Mouse (Mus musculus) embryonic facial prominence, embryonic 15.5 days (tissue): ENCODE data around the gene Bcat1. TPM values are rescaled to one million over a fixed set of nuclear protein-coding genes. Genes with fewer than 3 reads are reported as not detected.

Experiments used
- ATAC-seq: fragments of 200-750 bp; cut with Nextera tagmentation; 2 replicates; pipeline ENCODE4 v1.8.0; 2017; ENCODE audit warnings: low read depth, moderate TSS enrichment; ENCODE audit not compliant: insufficient number of reproducible peaks, low FRiP score, low TSS enrichment
- H3K27ac ChIP-seq: fragments of 300-500 bp; sonication (generic); replicated peaks from 2 replicates; pipeline ENCODE4 v1.5.1; 2015; ENCODE audit warnings: mild to moderate bottlenecking, inconsistent platforms
- H3K27me3 ChIP-seq: fragments of 300-500 bp; sonication (generic); 2 replicates; pipeline ENCODE4 v1.6.1; 2015; ENCODE audit warnings: inconsistent platforms
- H3K36me3 ChIP-seq: fragments of 300-500 bp; sonication (generic); 2 replicates; pipeline ENCODE4 v1.6.1; 2015; ENCODE audit warnings: mild to moderate bottlenecking, inconsistent platforms
- H3K4me1 ChIP-seq: fragments of 300-500 bp; sonication (generic); 2 replicates; pipeline ENCODE4 v1.6.1; 2015; ENCODE audit warnings: inconsistent platforms
- H3K4me2 ChIP-seq: fragments of 300-500 bp; sonication (generic); replicated peaks from 2 replicates; pipeline ENCODE4 v1.6.1; 2015; ENCODE audit warnings: mild to moderate bottlenecking, inconsistent platforms
- H3K4me3 ChIP-seq: fragments of 300-500 bp; sonication (generic); replicated peaks from 2 replicates; pipeline ENCODE4 v1.5.1; 2015; ENCODE audit warnings: mild to moderate bottlenecking, inconsistent platforms
- H3K9ac ChIP-seq: fragments of 300-500 bp; sonication (generic); 2 replicates; pipeline ENCODE4 v1.6.1; 2015; ENCODE audit warnings: inconsistent platforms
- H3K9me3 ChIP-seq: fragments of 300-500 bp; sonication (generic); replicated peaks from 2 replicates; pipeline ENCODE4 v1.6.1; 2016; ENCODE audit warnings: inconsistent platforms
- WGBS: fragments of 180-500 bp; shearing (Covaris S2); methylation state at CpG from one replicate; pipeline ENCODE4 v1.1.7; 2015; 5-methylcytosine and 5-hydroxymethylcytosine counted together
- polyA plus RNA-seq: library from polyadenylated mRNA; unstranded; fragments of >200 nt; fragmentation: Nextera tagmentation; extraction: Ambion mirVana; gene quantifications from 2 replicates; pipeline ENCODE4 v1.2.1, GENCODE M21; 2015

Gene Bcat1
- polyA plus RNA-seq, 1 experiment from 2014 or later: 22.7 TPM

DNA sequence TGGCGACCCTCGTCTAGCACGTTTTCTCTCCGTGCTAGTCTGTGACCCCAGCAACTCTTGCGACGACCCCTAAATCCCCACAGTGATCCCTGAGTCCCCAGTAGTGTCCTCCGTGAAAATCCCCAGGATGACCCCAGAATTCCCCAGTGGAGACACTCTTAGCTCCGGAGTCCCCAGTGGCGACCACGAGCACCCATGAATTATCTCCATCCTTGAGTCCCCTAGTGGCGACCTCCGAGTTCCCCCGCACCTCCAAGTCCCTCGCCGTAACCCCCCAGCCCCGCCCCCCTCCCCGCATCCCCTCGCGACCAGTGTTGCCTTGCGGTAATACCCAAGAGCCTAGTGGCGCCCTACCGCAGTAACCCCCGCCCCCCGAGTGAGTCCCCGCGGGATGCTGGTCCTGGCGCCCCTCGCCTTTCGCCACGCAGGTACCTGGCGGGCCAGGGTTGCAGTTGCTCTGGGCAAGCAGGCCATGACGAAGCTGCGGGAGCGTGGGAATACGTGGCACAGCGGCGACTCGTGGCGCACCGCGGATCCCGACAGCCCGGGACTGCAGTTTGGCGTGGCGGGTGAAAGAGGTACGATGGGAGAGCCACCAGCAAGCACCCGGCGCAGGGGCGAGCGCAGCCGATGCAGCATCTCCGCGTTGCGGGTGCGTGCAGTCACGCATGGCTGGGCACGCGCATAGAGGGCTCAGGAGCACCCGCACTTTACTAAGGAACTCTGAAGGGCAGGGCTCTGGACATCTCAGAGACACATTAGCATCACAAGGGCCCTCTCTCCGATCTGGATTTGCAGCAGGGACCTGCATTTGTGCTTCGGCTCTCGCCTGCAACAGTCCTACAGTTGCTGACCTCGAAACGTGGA, 27.6 kb downstream of the Bcat1 start:
- ATAC-seq: no peak; the same call in 1 of the 2 replicates
- H3K9ac ChIP-seq: 0 out of 2 replicates have a peak overlapping the region, but pooled peaks have one; percentile 6
- WGBS: 2% methylated on average over 64 of the region's 64 CpGs

GRCm38 (mm10) chr6:145047445-145047857, 28.5 kb downstream of the Bcat1 start:
- no peak for ATAC-seq
- WGBS: 2% methylated on average over 15 of the region's 15 CpGs
- H3K9ac ChIP-seq: no peak overlapping the region

More for the DNA sequence above, 27.6 kb downstream of the Bcat1 start:
- no peaks in the 10 kb centered on the region for H3K36me3 ChIP-seq
- H3K9me3 ChIP-seq: no peaks in the 10 kb centered on the region
- peak overlapping the region; percentile 49 for H3K4me3 ChIP-seq
- H3K4me1 ChIP-seq: peaks cover 25% of the 10 kb centered on the region
- no peak overlapping the region for H3K27ac ChIP-seq
- peak overlapping the region; percentile 98 for H3K4me2 ChIP-seq
- H3K27me3 ChIP-seq: peaks cover 27% of the 10 kb centered on the region

DNA sequence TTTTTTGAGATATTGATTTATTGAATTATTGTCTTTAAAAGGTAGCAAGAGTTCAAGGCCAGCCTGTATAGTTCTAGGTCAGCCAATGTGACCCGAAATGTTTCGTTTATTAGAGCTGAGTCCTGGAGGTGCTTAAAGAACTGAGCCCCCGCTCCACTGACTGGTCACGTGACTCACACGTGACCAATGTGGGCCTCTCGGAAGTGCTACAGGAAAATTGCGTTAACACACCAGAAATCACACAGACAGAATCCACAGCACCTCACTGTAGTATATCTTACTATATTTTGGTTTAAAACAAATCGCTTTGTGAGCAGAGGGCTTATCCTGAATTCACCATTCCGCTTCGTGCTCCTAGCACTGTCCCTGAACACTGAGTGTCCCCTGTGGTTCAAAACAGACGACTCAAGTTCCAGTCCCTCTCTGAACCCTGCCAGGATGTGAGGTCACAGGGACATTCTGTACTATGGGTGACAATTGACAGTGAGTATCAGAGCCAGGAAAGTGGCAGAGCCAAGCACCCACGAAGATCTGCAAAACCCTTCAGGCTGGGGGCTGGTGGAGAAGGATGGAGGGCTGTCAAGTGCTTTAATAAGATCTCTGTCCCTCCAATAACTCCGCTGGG, 29.6 kb downstream of the Bcat1 start:
- Histone ChIP-seq H3K4me1 (peaks cover 25% of the 10 kb centered on the region), H3K36me3 (no peaks in the 10 kb centered on the region), H3K9ac (no peak overlapping the region), H3K4me2 (peak overlapping the region; percentile 98), H3K4me3 (no peak overlapping the region; the same call in 1 of the 2 replicates), H3K9me3 (no peaks in the 10 kb centered on the region), H3K27me3 (peaks cover 27% of the 10 kb centered on the region), H3K27ac (no peak overlapping the region)
- ATAC-seq: no peak
- 74% methylated on average over 13 of the region's 13 CpGs for WGBS

More at GRCm38 (mm10) chr6:145047445-145047857, 28.5 kb downstream of the Bcat1 start:
- H3K27me3 ChIP-seq: peaks cover 27% of the 10 kb centered on the region
- peak overlapping the region; percentile 49 for H3K4me3 ChIP-seq
- no peak overlapping the region for H3K27ac ChIP-seq
- peak overlapping the region; percentile 98 for H3K4me2 ChIP-seq
- no peaks in the 10 kb centered on the region for H3K9me3 ChIP-seq
- H3K36me3 ChIP-seq: no peaks in the 10 kb centered on the region
- peaks cover 25% of the 10 kb centered on the region for H3K4me1 ChIP-seq

DNA sequence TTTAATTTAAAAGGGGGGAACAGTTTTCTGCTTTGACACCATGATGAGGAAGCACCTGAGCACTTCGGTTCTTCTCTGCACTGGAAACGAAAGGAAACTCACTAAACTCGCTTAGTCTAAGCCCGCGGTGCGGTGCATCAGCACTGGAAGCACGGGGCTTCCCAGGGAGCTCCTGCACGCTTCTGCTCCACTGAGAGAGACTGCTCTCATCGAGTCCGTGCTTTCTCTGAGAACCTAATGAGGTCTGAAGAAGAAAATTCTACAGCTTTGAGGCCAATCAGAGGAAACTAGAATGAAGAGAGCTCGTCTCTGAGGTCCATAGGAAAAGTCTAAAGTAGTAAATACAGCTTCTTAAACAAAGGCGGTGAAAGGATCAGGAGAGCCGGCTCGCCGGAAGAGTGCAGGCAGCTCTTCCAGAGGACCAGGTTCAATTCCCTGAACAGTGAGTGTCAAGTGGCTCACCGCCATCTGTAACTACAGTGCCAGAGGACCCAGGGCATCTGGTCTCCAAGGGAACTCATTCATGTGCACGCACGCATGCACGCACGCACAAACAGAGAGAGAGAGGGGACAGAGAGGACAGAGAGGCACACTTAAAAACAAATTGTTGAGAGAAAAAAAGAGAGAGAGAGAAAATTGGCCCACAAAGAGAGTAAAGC, 30.9 kb downstream of the Bcat1 start:
- H3K9ac ChIP-seq: no peak overlapping the region
- H3K9me3 ChIP-seq: no peaks in the 10 kb centered on the region
- H3K4me3 ChIP-seq: no peak overlapping the region
- H3K27me3 ChIP-seq: peaks cover 22% of the 10 kb centered on the region
- H3K27ac ChIP-seq: no peak overlapping the region
- WGBS: 83% methylated on average over 20 of the region's 20 CpGs
- no peak overlapping the region for H3K4me2 ChIP-seq
- no peaks in the 10 kb centered on the region for H3K36me3 ChIP-seq
- peaks cover 25% of the 10 kb centered on the region for H3K4me1 ChIP-seq
- ATAC-seq: no peak

GRCm38 (mm10) chr6:145040732-145041131, 35.3 kb downstream of the Bcat1 start:
- ATAC-seq: no peak
- H3K27ac ChIP-seq: no peak overlapping the region

DNA sequence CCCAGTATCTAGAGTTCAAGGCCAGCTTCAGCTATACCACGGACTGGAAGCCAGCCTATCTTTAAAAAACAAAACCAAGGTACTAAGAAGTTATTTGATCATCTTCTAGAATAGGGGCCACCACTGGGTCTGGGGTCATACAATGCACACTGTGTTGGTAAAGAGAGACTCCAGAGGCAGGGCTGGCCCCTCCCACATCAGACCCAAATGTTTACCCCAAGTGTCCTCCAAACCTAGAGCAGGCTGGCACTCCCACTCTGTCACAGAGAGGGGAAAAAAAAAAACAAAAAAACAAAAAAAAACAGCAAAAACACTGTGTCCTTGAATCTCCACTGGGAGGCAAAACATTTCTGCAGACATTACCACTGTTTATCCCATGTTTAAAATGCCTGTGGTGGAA, 38.4 kb downstream of the Bcat1 start:
- no peak for ATAC-seq
- WGBS: 73% methylated on average over 1 of the region's 1 CpGs

More at GRCm38 (mm10) chr6:145040732-145041131, 35.3 kb downstream of the Bcat1 start:
- no peak overlapping the region for H3K4me2 ChIP-seq
- no peaks in the 10 kb centered on the region for H3K4me1 ChIP-seq
- 37% methylated on average over 7 of the region's 7 CpGs for WGBS
- no peak overlapping the region for H3K4me3 ChIP-seq
- no peaks in the 10 kb centered on the region for H3K27me3 ChIP-seq
- H3K9ac ChIP-seq: no peak overlapping the region
- H3K9me3 ChIP-seq: no peaks in the 10 kb centered on the region
- no peaks in the 10 kb centered on the region for H3K36me3 ChIP-seq

GRCm38 (mm10) chr6:145035412-145035811, 40.6 kb downstream of the Bcat1 start:
- no peak for ATAC-seq
- Histone ChIP-seq H3K9ac (no peak overlapping the region), H3K4me1 (no peaks in the 10 kb centered on the region), H3K27me3 (no peaks in the 10 kb centered on the region), H3K27ac (no peak overlapping the region), H3K36me3 (no peaks in the 10 kb centered on the region), H3K4me3 (no peak overlapping the region), H3K4me2 (no peak overlapping the region), H3K9me3 (no peaks in the 10 kb centered on the region)
- WGBS: 87% methylated on average over 9 of the region's 9 CpGs

More for the DNA sequence above, 38.4 kb downstream of the Bcat1 start:
- Histone ChIP-seq H3K4me2 (no peak overlapping the region), H3K9me3 (no peaks in the 10 kb centered on the region), H3K27me3 (no peaks in the 10 kb centered on the region), H3K27ac (no peak overlapping the region), H3K4me1 (no peaks in the 10 kb centered on the region), H3K9ac (no peak overlapping the region), H3K4me3 (no peak overlapping the region), H3K36me3 (no peaks in the 10 kb centered on the region)

- no peak overlapping the region for H3K27ac ChIP-seq
- no peak overlapping the region for H3K9ac ChIP-seq
- H3K27me3 ChIP-seq: no peaks in the 10 kb centered on the region
- H3K4me1 ChIP-seq: no peaks in the 10 kb centered on the region
- no peak for ATAC-seq
- H3K4me2 ChIP-seq: no peak overlapping the region
- H3K4me3 ChIP-seq: no peak overlapping the region
- no peaks in the 10 kb centered on the region for H3K9me3 ChIP-seq
- WGBS: 65% methylated on average over 9 of the region's 9 CpGs
- no peaks in the 10 kb centered on the region for H3K36me3 ChIP-seq
Observed at GRCm38 (mm10) chr6:145030587-145030986, 45.4 kb downstream of the Bcat1 start.

GRCm38 (mm10) chr6:145023990-145024389, 52.0 kb downstream of the Bcat1 start:
- Histone ChIP-seq H3K4me3 (no peak overlapping the region), H3K9me3 (no peaks in the 10 kb centered on the region), H3K36me3 (no peaks in the 10 kb centered on the region), H3K27me3 (no peaks in the 10 kb centered on the region), H3K9ac (no peak overlapping the region), H3K4me1 (no peaks in the 10 kb centered on the region), H3K4me2 (no peak overlapping the region), H3K27ac (no peak overlapping the region)
- WGBS: 83% methylated on average over 8 of the region's 8 CpGs
- no peak for ATAC-seq

- ATAC-seq: no peak
- Histone ChIP-seq H3K4me3 (no peak overlapping the region), H3K4me1 (no peaks in the 10 kb centered on the region), H3K4me2 (no peak overlapping the region), H3K27ac (no peak overlapping the region), H3K9me3 (no peaks in the 10 kb centered on the region), H3K36me3 (no peaks in the 10 kb centered on the region), H3K27me3 (no peaks in the 10 kb centered on the region), H3K9ac (no peak overlapping the region)
- WGBS: 81% methylated on average over 14 of the region's 14 CpGs
Observed at GRCm38 (mm10) chr6:145022966-145023725, 52.8 kb downstream of the Bcat1 start.
